Mouse (Mus musculus): ENCODE measurements around the gene Gm44579. TPM values are rescaled to one million over a fixed set of nuclear protein-coding genes. Genes with fewer than 3 reads are reported as not detected.

Gene Gm44579
- not detected for polyA plus RNA-seq (2012; fragmentation: generic; extraction: Trizol)

- TF ChIP-seq TCF3 (IDR thresholded peaks at IDR 0.05; ENCODE audit: insufficient read length, low read depth) (no peak), SRF (IDR thresholded peaks at IDR 0.05; ENCODE audit: control insufficient read depth, insufficient read length, low read depth) (no peak), E2F4 (IDR thresholded peaks at IDR 0.05; ENCODE audit: insufficient read depth) (no peak), POLR2A (IDR thresholded peaks at IDR 0.05; ENCODE audit: insufficient read length, low read depth) (no peak), CEBPB (IDR thresholded peaks at IDR 0.05; ENCODE audit: insufficient read depth, poor library complexity, severe bottlenecking) (no peak), REST (IDR thresholded peaks at IDR 0.05; ENCODE audit: insufficient read depth, insufficient read length) (no peak), MAX (IDR thresholded peaks at IDR 0.05; ENCODE audit: low read depth) (no peak), USF1 (IDR thresholded peaks at IDR 0.05; ENCODE audit: low read depth) (no peak), POLR2AphosphoS2 (IDR thresholded peaks at IDR 0.05; ENCODE audit: insufficient read length, low read depth) (no peak), TCF12 (IDR thresholded peaks at IDR 0.05; ENCODE audit: insufficient read depth, poor library complexity, severe bottlenecking) (no peak), MYOD1 (IDR thresholded peaks at IDR 0.05; ENCODE audit: control insufficient read depth in 1 of 3, insufficient read length in 2 of 3, low read depth in 2 of 3) (no peak), MYOG (IDR thresholded peaks at IDR 0.05; ENCODE audit: control insufficient read depth in 1 of 3, insufficient read depth in 1 of 3, insufficient read length in 2 of 3, low read depth in 2 of 3) (no peak)
- Histone ChIP-seq H3K79me2 (ENCODE audit: control insufficient read depth, insufficient read depth) (no peaks in the 10 kb centered on the region), H3K4me3 (no peak within 1 kb of the TSS), H3K36me3 (ENCODE audit: control insufficient read depth, insufficient read depth) (no peaks in the 10 kb centered on the region), H3K4me2 (ENCODE audit: low read depth) (no peak within 1 kb of the TSS), H3ac (ENCODE audit: control insufficient read depth, insufficient read length) (no peak within 1 kb of the TSS), H3K27me3 (ENCODE audit: control insufficient read depth, insufficient read depth, insufficient read length) (peaks cover 4% of the 10 kb centered on the region)
These were observed at the start of gene Gm44579, which contains the start of gene Olfr287 for GRCm38 (mm10) chr15:98220877-98221276. Gene Gm44579 (minus strand): TSS chr15:98220977. Gene Olfr287 (minus strand): TSS chr15:98221056.

- no peak for TF ChIP-seq MYOG (IDR thresholded peaks at IDR 0.05; ENCODE audit: control insufficient read depth in 1 of 3, insufficient read depth in 1 of 3, insufficient read length in 2 of 3, low read depth in 2 of 3)
- no peak for TF ChIP-seq TCF3 (IDR thresholded peaks at IDR 0.05; ENCODE audit: insufficient read length, low read depth)
- no peak for TF ChIP-seq REST (IDR thresholded peaks at IDR 0.05; ENCODE audit: insufficient read depth, insufficient read length)
- TF ChIP-seq POLR2AphosphoS2 (IDR thresholded peaks at IDR 0.05; ENCODE audit: insufficient read length, low read depth) = no peak
- no peak for TF ChIP-seq USF1 (IDR thresholded peaks at IDR 0.05; ENCODE audit: low read depth)
- Histone ChIP-seq H3ac (ENCODE audit: control insufficient read depth, insufficient read length) (no peak overlapping the region), H3K36me3 (ENCODE audit: control insufficient read depth, insufficient read depth) (no peaks in the 10 kb centered on the region), H3K4me3 (no peak overlapping the region), H3K4me2 (ENCODE audit: low read depth) (no peak overlapping the region), H3K27me3 (ENCODE audit: control insufficient read depth, insufficient read depth, insufficient read length) (no peaks in the 10 kb centered on the region), H3K79me2 (ENCODE audit: control insufficient read depth, insufficient read depth) (no peaks in the 10 kb centered on the region)
These were observed 37.0 kb upstream of the Gm44579 start for GRCm38 (mm10) chr15:98257776-98258175.

GRCm38 (mm10) chr15:98257193-98257592, 36.4 kb upstream of the Gm44579 start, which contains the start of gene H1fnt:
Gene H1fnt (minus strand): TSS chr15:98257293.
- H3ac ChIP-seq (ENCODE audit: control insufficient read depth, insufficient read length) = no peak within 1 kb of the TSS
- no peak within 1 kb of the TSS for H3K4me3 ChIP-seq
- TF ChIP-seq TCF12 (IDR thresholded peaks at IDR 0.05; ENCODE audit: insufficient read depth, poor library complexity, severe bottlenecking) (no peak), TCF3 (IDR thresholded peaks at IDR 0.05; ENCODE audit: insufficient read length, low read depth) (no peak), USF1 (IDR thresholded peaks at IDR 0.05; ENCODE audit: low read depth) (no peak), SRF (IDR thresholded peaks at IDR 0.05; ENCODE audit: control insufficient read depth, insufficient read length, low read depth) (no peak), E2F4 (IDR thresholded peaks at IDR 0.05; ENCODE audit: insufficient read depth) (no peak), POLR2AphosphoS2 (IDR thresholded peaks at IDR 0.05; ENCODE audit: insufficient read length, low read depth) (no peak), MAX (IDR thresholded peaks at IDR 0.05; ENCODE audit: low read depth) (no peak), POLR2A (IDR thresholded peaks at IDR 0.05; ENCODE audit: insufficient read length, low read depth) (no peak), MYOG (IDR thresholded peaks at IDR 0.05; ENCODE audit: control insufficient read depth in 1 of 3, insufficient read depth in 1 of 3, insufficient read length in 2 of 3, low read depth in 2 of 3) (no peak), MYOD1 (IDR thresholded peaks at IDR 0.05; ENCODE audit: control insufficient read depth in 1 of 3, insufficient read length in 2 of 3, low read depth in 2 of 3) (no peak), REST (IDR thresholded peaks at IDR 0.05; ENCODE audit: insufficient read depth, insufficient read length) (no peak), CEBPB (IDR thresholded peaks at IDR 0.05; ENCODE audit: insufficient read depth, poor library complexity, severe bottlenecking) (no peak)
- no peaks in the 10 kb centered on the region for H3K36me3 ChIP-seq (ENCODE audit: control insufficient read depth, insufficient read depth)
- H3K79me2 ChIP-seq (ENCODE audit: control insufficient read depth, insufficient read depth) = no peaks in the 10 kb centered on the region
- no peaks in the 10 kb centered on the region for H3K27me3 ChIP-seq (ENCODE audit: control insufficient read depth, insufficient read depth, insufficient read length)
- no peak within 1 kb of the TSS for H3K4me2 ChIP-seq (ENCODE audit: low read depth)

- Histone ChIP-seq H3K27me3 (ENCODE audit: control insufficient read depth, insufficient read depth, insufficient read length) (no peaks in the 10 kb centered on the region), H3K4me2 (ENCODE audit: low read depth) (no peak overlapping the region), H3K79me2 (ENCODE audit: control insufficient read depth, insufficient read depth) (no peaks in the 10 kb centered on the region), H3K36me3 (ENCODE audit: control insufficient read depth, insufficient read depth) (no peaks in the 10 kb centered on the region), H3ac (ENCODE audit: control insufficient read depth, insufficient read length) (no peak overlapping the region), H3K4me3 (no peak overlapping the region)
- TF ChIP-seq MAX (IDR thresholded peaks at IDR 0.05; ENCODE audit: low read depth) (no peak), USF1 (IDR thresholded peaks at IDR 0.05; ENCODE audit: low read depth) (no peak), TCF3 (IDR thresholded peaks at IDR 0.05; ENCODE audit: insufficient read length, low read depth) (no peak), CEBPB (IDR thresholded peaks at IDR 0.05; ENCODE audit: insufficient read depth, poor library complexity, severe bottlenecking) (no peak), E2F4 (IDR thresholded peaks at IDR 0.05; ENCODE audit: insufficient read depth) (no peak), POLR2AphosphoS2 (IDR thresholded peaks at IDR 0.05; ENCODE audit: insufficient read length, low read depth) (no peak), SRF (IDR thresholded peaks at IDR 0.05; ENCODE audit: control insufficient read depth, insufficient read length, low read depth) (no peak), TCF12 (IDR thresholded peaks at IDR 0.05; ENCODE audit: insufficient read depth, poor library complexity, severe bottlenecking) (no peak), MYOD1 (IDR thresholded peaks at IDR 0.05; ENCODE audit: control insufficient read depth in 1 of 3, insufficient read length in 2 of 3, low read depth in 2 of 3) (no peak), MYOG (IDR thresholded peaks at IDR 0.05; ENCODE audit: control insufficient read depth in 1 of 3, insufficient read depth in 1 of 3, insufficient read length in 2 of 3, low read depth in 2 of 3) (no peak), POLR2A (IDR thresholded peaks at IDR 0.05; ENCODE audit: insufficient read length, low read depth) (no peak)
These were observed 35.5 kb upstream of the Gm44579 start for GRCm38 (mm10) chr15:98256271-98256670.
